Mouse (Mus musculus) limb, embryonic 11.5 days (tissue): ENCODE data around the gene Nono. TPM values are rescaled to one million over a fixed set of nuclear protein-coding genes. Genes with fewer than 3 reads are reported as not detected.

Experiments used
- ATAC-seq: fragments of 200-750 bp; cut with Nextera tagmentation; 2 replicates; pipeline ENCODE4 v1.8.0; 2017; ENCODE audit warnings: low read depth; ENCODE audit not compliant: insufficient number of reproducible peaks, low FRiP score, low TSS enrichment
- DNase-seq: peaks from one replicate; pipeline ENCODE4 v3.0.0-alpha.2; 2015; ENCODE audit warnings: low spot score
- H3K27ac ChIP-seq: fragments of 300-500 bp; sonication (generic); replicated peaks from 2 replicates; pipeline ENCODE4 v1.5.1; 2014; ENCODE audit warnings: low read depth, mild to moderate bottlenecking, low read length
- H3K27me3 ChIP-seq: fragments of 300-500 bp; sonication (generic); 2 replicates; pipeline ENCODE4 v1.6.1; 2014; ENCODE audit warnings: mild to moderate bottlenecking, low read length, mixed read lengths; ENCODE audit not compliant: control insufficient read depth, insufficient read depth
- H3K36me3 ChIP-seq: fragments of 300-500 bp; sonication (generic); 2 replicates; pipeline ENCODE4 v1.6.1; 2014; ENCODE audit warnings: mild to moderate bottlenecking, low read length, moderate library complexity, mixed read lengths; ENCODE audit not compliant: control insufficient read depth, insufficient read depth
- H3K4me1 ChIP-seq: fragments of 300-500 bp; sonication (generic); 2 replicates; pipeline ENCODE4 v1.6.1; 2014; ENCODE audit warnings: low read length, mixed read lengths; ENCODE audit not compliant: control insufficient read depth, insufficient read depth
- H3K4me2 ChIP-seq: fragments of 300-500 bp; sonication (generic); 2 replicates; pipeline ENCODE4 v1.6.1; 2014; ENCODE audit warnings: low read depth, mild to moderate bottlenecking, moderate library complexity; ENCODE audit not compliant: severe bottlenecking
- H3K4me3 ChIP-seq: fragments of 300-500 bp; sonication (generic); 2 replicates; pipeline ENCODE4 v1.5.1; 2014; ENCODE audit warnings: low read depth, low read length
- H3K9ac ChIP-seq: fragments of 300-500 bp; sonication (generic); 2 replicates; pipeline ENCODE4 v1.6.1; 2014; ENCODE audit warnings: mild to moderate bottlenecking, low read length
- H3K9me3 ChIP-seq: fragments of 300-500 bp; sonication (generic); 2 replicates; pipeline ENCODE4 v1.6.1; 2016; ENCODE audit warnings: low read length; ENCODE audit not compliant: control insufficient read depth
- WGBS: fragments of 180-500 bp; shearing (Covaris S2); extraction: QIAGEN DNeasy Blood & Tissue Kit; methylation state at CpG from one replicate; pipeline ENCODE4 v1.1.7; 2014; 5-methylcytosine and 5-hydroxymethylcytosine counted together
- polyA plus RNA-seq: library from polyadenylated mRNA; unstranded; fragments of >200 nt; fragmentation: Nextera tagmentation; extraction: Ambion mirVana; gene quantifications from 2 replicates; pipeline ENCODE4 v1.2.1, GENCODE M21; 2014

The Nono gene
- polyA plus RNA-seq = 639 and 680 TPM in 2 replicates

DNA sequence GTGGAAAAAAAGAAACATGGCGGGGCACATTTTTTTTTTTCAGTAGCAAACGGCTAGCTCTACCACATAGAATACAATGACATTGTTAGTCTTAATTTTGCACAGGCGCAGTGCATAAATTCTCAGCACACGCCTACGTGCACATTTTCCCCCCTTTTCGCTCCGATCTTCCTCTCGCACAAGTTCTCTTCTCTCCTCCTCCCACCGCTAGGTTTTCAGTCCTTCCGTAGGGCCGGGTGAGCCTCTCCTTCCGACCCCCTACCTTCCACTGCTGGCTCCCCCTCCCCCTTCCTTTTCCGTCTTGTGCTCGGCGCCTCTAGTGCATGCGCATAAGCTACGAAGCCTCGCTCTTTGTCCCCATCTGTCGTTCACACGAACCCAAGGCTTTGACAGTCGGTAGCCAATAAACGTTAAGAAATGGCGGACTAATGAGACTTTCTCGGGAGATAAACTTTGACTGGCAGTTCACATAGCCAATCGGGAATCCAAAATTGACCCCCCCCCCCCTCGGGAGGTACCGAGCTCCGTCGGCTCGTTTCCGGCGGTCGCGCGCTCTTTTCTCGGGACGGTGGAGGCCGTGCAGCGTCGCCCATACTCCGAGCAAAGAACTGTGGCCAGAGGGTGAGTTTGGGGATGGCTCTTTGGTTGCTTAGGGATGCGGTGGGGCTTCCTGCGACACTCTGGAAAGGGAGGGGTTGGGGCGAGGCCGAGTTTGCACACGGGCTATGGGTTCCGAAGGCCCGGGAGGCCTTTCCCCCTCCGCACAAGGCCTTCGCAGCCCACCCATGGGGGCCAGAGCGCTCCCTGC is at the start of gene Nono:
TSS of gene Nono (plus strand) at position 177 of the 808 bp plus-strand sequence.
- no peaks in the 10 kb centered on the region for H3K4me1 ChIP-seq
- H3K36me3 ChIP-seq = no peaks in the 10 kb centered on the region
- H3K9me3 ChIP-seq = no peaks in the 10 kb centered on the region
- peak within 1 kb of the TSS; percentile 95 for H3K9ac ChIP-seq
- peak; percentile 87 for DNase-seq
- H3K27ac ChIP-seq = peak within 1 kb of the TSS; percentile 92
- peak within 1 kb of the TSS; percentile 22; the same call in 1 of the 2 replicates for H3K4me2 ChIP-seq
- 0 out of 2 replicates have a peak, but pooled peaks cover 2% of the 10 kb centered on the region for H3K27me3 ChIP-seq
- peak within 1 kb of the TSS; percentile 68 for H3K4me3 ChIP-seq
- 18% methylated on average over 47 of the region's 51 CpGs for WGBS
- peak; percentile 94 for ATAC-seq

DNA sequence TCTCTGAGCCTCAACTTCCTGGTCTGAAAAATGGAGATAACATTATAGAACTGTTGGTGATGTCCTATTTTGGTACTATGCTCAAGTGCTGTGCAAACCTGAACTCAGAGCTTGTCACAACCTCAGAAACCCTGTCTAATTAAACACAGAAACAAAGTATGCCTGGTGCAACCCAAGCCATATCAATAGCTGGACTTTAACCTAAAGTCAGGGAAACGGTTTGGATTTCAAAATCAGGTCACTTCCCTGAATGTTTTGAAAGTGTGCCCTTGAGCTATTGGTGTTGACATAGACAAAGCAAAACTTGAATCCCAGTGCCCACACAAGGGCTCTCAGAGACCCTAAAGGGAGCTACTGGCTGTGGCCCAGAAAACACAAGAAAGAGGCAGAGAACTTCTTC is 49.4 kb upstream of the Nono start:
- Histone ChIP-seq H3K4me1 (no peaks in the 10 kb centered on the region), H3K9me3 (no peaks in the 10 kb centered on the region), H3K27ac (no peak overlapping the region), H3K27me3 (peaks cover 36% of the 10 kb centered on the region), H3K4me2 (no peak overlapping the region), H3K9ac (no peak overlapping the region), H3K36me3 (no peaks in the 10 kb centered on the region), H3K4me3 (no peak overlapping the region)
- WGBS = 64% methylated on average over 1 of the region's 1 CpGs
- ATAC-seq (no peak), DNase-seq (no peak)

DNA sequence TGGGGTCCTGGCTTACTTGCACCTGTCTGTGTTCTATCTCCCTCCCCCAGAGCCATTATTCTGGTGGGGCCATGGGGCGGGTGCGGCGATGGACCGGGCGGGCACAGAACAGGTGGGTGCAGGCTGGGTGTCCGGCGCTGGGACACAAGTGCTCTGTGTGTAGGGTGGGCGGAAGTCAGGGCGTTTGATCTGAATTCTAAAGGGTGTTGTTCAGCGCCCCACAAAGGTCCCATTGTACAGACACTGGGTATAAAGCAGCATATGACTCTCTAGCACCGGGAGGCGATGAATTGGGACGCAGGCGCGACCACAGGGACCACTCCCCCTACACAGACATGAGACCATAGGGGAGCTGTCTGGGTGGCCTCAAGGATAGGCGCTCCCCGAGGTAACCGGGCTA is 45.7 kb upstream of the Nono start:
- no peaks in the 10 kb centered on the region for H3K36me3 ChIP-seq
- H3K4me3 ChIP-seq = no peak overlapping the region
- no peak for DNase-seq
- peaks cover 44% of the 10 kb centered on the region for H3K27me3 ChIP-seq
- H3K9ac ChIP-seq = no peak overlapping the region
- H3K4me2 ChIP-seq = no peak overlapping the region
- H3K9me3 ChIP-seq = no peaks in the 10 kb centered on the region
- ATAC-seq = no peak
- H3K27ac ChIP-seq = no peak overlapping the region
- no peaks in the 10 kb centered on the region for H3K4me1 ChIP-seq
- WGBS = 26% methylated on average over 18 of the region's 18 CpGs

DNA sequence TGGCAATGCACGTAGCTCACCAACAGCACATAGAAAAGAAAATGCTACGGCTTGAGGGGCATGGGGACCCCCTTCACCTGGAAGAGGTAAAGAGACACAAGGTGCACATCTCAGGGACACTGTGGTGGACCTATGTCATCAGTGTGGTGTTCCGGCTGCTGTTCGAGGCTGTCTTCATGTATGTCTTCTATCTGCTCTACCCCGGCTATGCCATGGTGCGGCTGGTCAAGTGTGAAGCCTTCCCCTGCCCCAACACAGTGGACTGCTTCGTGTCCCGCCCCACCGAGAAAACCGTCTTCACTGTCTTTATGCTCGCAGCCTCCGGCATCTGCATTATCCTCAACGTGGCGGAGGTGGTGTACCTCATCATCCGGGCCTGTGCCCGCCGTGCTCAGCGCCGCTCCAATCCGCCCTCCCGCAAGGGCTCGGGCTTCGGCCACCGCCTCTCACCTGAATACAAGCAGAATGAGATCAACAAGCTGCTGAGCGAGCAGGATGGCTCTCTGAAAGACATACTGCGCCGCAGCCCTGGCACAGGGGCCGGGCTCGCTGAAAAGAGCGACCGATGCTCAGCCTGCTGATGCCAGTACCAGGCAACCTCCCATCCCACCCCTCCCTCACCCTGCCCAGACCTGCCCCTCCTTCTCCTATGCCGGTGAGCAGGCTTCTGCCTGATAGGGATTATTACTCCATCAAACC is 44.5 kb upstream of the Nono start:
- Histone ChIP-seq H3K27ac (no peak overlapping the region), H3K4me2 (peak overlapping the region; percentile 22; the same call in 1 of the 2 replicates), H3K4me3 (0 out of 2 replicates have a peak overlapping the region, but pooled peaks have one; percentile 5), H3K9ac (no peak overlapping the region), H3K27me3 (peaks cover 44% of the 10 kb centered on the region), H3K4me1 (no peaks in the 10 kb centered on the region), H3K9me3 (no peaks in the 10 kb centered on the region), H3K36me3 (no peaks in the 10 kb centered on the region)
- WGBS = 24% methylated on average over 32 of the region's 32 CpGs
- peak; percentile 21 for DNase-seq
- no peak for ATAC-seq

DNA sequence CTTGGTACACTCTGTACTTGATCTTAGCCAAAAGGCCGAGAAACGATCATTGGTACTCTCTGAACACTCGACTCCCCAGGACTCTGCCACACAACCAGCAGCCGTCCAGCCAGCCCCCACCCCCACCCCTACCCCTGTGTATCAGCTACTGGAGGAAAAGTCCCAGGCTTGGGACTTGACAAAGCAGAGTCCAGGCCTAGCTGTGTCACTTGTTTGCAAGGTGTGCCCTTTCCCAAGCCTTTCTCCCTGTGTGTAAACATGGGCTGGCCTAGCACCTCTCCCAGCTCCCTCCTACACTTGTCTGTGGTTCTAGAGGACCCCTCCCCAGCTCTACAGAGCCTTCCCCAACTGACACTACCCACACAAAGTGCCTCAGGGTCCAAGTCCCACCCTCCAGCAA is 42.9 kb upstream of the Nono start:
- DNase-seq (no peak), ATAC-seq (no peak)
- no peak overlapping the region for H3K9ac ChIP-seq
- no peaks in the 10 kb centered on the region for H3K9me3 ChIP-seq
- H3K36me3 ChIP-seq = no peaks in the 10 kb centered on the region
- no peak overlapping the region for H3K27ac ChIP-seq
- no peaks in the 10 kb centered on the region for H3K4me1 ChIP-seq
- H3K27me3 ChIP-seq = peaks cover 44% of the 10 kb centered on the region
- 34% methylated on average over 4 of the region's 4 CpGs for WGBS
- H3K4me2 ChIP-seq = no peak overlapping the region
- H3K4me3 ChIP-seq = no peak overlapping the region

DNA sequence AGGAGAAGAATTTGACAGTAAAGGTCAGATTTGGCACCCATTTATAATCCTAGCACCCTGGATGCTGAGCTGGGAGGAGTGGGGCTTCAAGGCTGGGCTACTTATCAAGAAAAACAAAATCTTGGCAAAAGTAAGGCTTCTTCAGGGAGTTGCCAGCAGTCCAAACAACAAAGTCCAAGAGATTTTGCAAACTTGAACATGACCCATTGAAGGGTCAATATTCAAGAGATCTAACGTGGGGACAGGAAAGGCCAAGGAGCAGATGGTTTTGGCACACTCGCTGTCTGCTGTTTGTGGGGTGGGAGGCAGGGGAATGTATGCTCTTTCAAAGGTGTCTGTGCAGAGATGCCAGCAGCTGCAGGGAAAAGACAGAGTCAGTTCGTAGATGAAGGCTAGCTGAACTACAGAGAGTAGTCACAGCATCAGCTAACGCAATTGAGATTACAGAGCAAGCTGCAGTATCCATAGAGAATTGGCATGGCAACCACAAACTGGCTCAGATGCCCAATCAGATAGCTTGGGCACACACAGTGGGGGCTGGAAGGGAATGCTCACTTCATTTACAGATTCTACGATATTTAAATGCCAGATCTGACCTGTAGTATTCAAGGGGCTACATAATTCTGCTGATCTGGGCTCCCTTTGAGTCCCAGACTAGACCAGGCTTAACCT is 40.1 kb upstream of the Nono start:
- DNase-seq (no peak), ATAC-seq (no peak)
- peaks cover 21% of the 10 kb centered on the region for H3K27me3 ChIP-seq
- 61% methylated on average over 5 of the region's 5 CpGs for WGBS
- no peak overlapping the region for H3K9ac ChIP-seq
- H3K4me2 ChIP-seq = no peak overlapping the region
- no peaks in the 10 kb centered on the region for H3K4me1 ChIP-seq
- H3K36me3 ChIP-seq = no peaks in the 10 kb centered on the region
- H3K9me3 ChIP-seq = no peaks in the 10 kb centered on the region
- no peak overlapping the region for H3K4me3 ChIP-seq
- no peak overlapping the region for H3K27ac ChIP-seq

DNA sequence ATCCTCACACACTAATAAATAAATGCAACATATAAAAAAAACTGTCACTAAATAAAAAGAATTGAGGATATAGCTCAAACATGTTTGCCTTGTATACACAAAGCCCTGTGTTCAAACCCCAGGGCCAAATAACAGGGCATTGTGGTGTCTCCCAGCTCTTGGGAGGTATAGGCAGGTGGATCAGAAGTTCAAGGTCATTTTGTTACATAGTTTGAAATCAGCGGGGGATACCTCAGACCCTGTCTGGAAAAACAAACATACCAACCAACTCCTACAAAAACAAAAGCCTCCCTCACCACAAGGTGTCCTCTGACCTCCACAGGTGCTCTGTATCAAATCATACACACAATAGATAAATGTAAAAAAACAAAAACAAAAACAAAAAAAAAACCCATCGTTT is 34.8 kb upstream of the Nono start:
- Histone ChIP-seq H3K4me2 (no peak overlapping the region), H3K27ac (no peak overlapping the region), H3K9ac (no peak overlapping the region), H3K27me3 (peaks cover 17% of the 10 kb centered on the region), H3K9me3 (no peaks in the 10 kb centered on the region), H3K36me3 (no peaks in the 10 kb centered on the region), H3K4me3 (no peak overlapping the region), H3K4me1 (no peaks in the 10 kb centered on the region)
- ATAC-seq = no peak
- WGBS = 68% methylated on average over 2 of the region's 2 CpGs
- no peak for DNase-seq

DNA sequence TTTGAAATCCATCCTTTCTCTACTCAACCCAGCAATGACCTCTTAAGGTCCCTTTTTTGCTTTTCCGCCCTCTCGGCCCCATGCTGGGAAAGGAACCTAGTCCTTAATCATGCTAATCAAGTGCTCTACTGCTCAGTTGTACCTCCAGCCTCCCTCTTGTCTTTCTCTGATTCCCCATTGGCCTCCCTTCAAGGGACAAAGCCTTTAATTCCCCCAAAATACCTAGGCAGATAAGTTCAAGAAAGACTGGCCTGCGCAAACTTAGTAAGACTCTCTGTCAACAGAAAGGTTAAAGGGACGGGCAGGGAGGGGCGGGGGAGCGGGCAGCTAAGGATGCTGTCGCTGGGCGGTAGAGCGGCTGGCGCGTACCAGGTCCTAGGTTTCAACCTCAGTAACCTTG is 32.7 kb upstream of the Nono start:
- no peak overlapping the region for H3K4me3 ChIP-seq
- H3K4me1 ChIP-seq = no peaks in the 10 kb centered on the region
- no peaks in the 10 kb centered on the region for H3K9me3 ChIP-seq
- peaks cover 17% of the 10 kb centered on the region for H3K27me3 ChIP-seq
- DNase-seq (peak; percentile 21), ATAC-seq (no peak)
- H3K9ac ChIP-seq = no peak overlapping the region
- 23% methylated on average over 11 of the region's 11 CpGs for WGBS
- no peak overlapping the region for H3K27ac ChIP-seq
- H3K4me2 ChIP-seq = no peak overlapping the region
- H3K36me3 ChIP-seq = no peaks in the 10 kb centered on the region
